Mouse (Mus musculus) forebrain, embryonic 16.5 days (tissue): ENCODE data around the gene Gpr180. TPM values are rescaled to one million over a fixed set of nuclear protein-coding genes. Genes with fewer than 3 reads are reported as not detected.
A peak's percentile ranks its signal among the peaks of the same experiment; 100 is the strongest.

Experiments
- ATAC-seq: fragments of 200-750 bp; cut with Nextera tagmentation; 2 replicates; pipeline ENCODE4 v1.8.0; 2017; ENCODE audit warnings: mild to moderate bottlenecking, moderate library complexity
- H3K27ac ChIP-seq: fragments of 300-500 bp; sonication (generic); 2 replicates; pipeline ENCODE4 v1.5.1; 2014; ENCODE audit warnings: low read length, control low read depth
- H3K27me3 ChIP-seq: fragments of 300-500 bp; sonication (generic); replicated peaks from 2 replicates; pipeline ENCODE4 v1.6.1; 2014; ENCODE audit warnings: low read length; ENCODE audit not compliant: control insufficient read depth, insufficient read depth
- H3K36me3 ChIP-seq: fragments of 300-500 bp; sonication (generic); 2 replicates; pipeline ENCODE4 v1.6.1; 2014; ENCODE audit not compliant: control insufficient read depth, insufficient read depth
- H3K4me1 ChIP-seq: fragments of 300-500 bp; sonication (generic); replicated peaks from 2 replicates; pipeline ENCODE4 v1.6.1; 2014; ENCODE audit warnings: low read length; ENCODE audit not compliant: control insufficient read depth, insufficient read depth
- H3K4me2 ChIP-seq: fragments of 300-500 bp; sonication (generic); 2 replicates; pipeline ENCODE4 v1.6.1; 2014; ENCODE audit warnings: mild to moderate bottlenecking, low read length, control low read depth
- H3K4me3 ChIP-seq: fragments of 300-500 bp; sonication (generic); replicated peaks from 2 replicates; pipeline ENCODE4 v1.5.1; 2014; ENCODE audit warnings: mild to moderate bottlenecking, low read length, control low read depth
- H3K9ac ChIP-seq: fragments of 300-500 bp; sonication (generic); replicated peaks from 2 replicates; pipeline ENCODE4 v1.6.1; 2014; ENCODE audit warnings: low read depth, low read length, control low read depth
- H3K9me3 ChIP-seq: fragments of 300-500 bp; sonication (generic); 2 replicates; pipeline ENCODE4 v1.6.1; 2016; ENCODE audit warnings: low read length; ENCODE audit not compliant: control insufficient read depth
- WGBS: fragments of 180-500 bp; shearing (Covaris S2); extraction: QIAGEN DNeasy Blood & Tissue Kit; methylation state at CpG from one replicate; pipeline ENCODE4 v1.1.7; 2014; 5-methylcytosine and 5-hydroxymethylcytosine counted together
- polyA plus RNA-seq: library from polyadenylated mRNA; unstranded; fragments of >200 nt; fragmentation: Nextera tagmentation; extraction: Ambion mirVana; gene quantifications from 2 replicates; pipeline ENCODE4 v1.2.1, GENCODE M21; 2015

Gene Gpr180
- polyA plus RNA-seq, 1 experiment from 2014 or later: 32.7 TPM

GRCm38 (mm10) chr14:118212188-118212804 lies 75.3 kb downstream of the Gpr180 start:
- no peak overlapping the region for H3K27ac ChIP-seq
- no peak overlapping the region for H3K9ac ChIP-seq
- H3K9me3 ChIP-seq: no peaks in the 10 kb centered on the region
- no peaks in the 10 kb centered on the region for H3K36me3 ChIP-seq
- ATAC-seq: 0 out of 2 replicates have a peak, but pooled peaks have one; percentile 40
- H3K4me1 ChIP-seq: no peaks in the 10 kb centered on the region
- peaks cover 5% of the 10 kb centered on the region for H3K27me3 ChIP-seq
- no peak overlapping the region for H3K4me3 ChIP-seq
- 40% methylated on average over 15 of the region's 15 CpGs for WGBS
- H3K4me2 ChIP-seq: no peak overlapping the region

Other genes starting within 250 kb of the Gpr180 start
- gene Dct, start 84.9 kb upstream of the Gpr180 start, polyA plus RNA-seq: 6.3 and 6.4 TPM in 2 replicates
- gene Tgds, start 4.4 kb upstream of the Gpr180 start, polyA plus RNA-seq: 20.2 and 22.8 TPM in 2 replicates
- gene Sox21, start 99.9 kb downstream of the Gpr180 start, polyA plus RNA-seq: 4.8 and 5.9 TPM in 2 replicates
- gene Gm9376, start 129.8 kb downstream of the Gpr180 start, polyA plus RNA-seq: not detected in 2 replicates